Mouse (Mus musculus): Measurements from ENCODE around the gene Tnip1.

Tnip1 gene

DNA sequence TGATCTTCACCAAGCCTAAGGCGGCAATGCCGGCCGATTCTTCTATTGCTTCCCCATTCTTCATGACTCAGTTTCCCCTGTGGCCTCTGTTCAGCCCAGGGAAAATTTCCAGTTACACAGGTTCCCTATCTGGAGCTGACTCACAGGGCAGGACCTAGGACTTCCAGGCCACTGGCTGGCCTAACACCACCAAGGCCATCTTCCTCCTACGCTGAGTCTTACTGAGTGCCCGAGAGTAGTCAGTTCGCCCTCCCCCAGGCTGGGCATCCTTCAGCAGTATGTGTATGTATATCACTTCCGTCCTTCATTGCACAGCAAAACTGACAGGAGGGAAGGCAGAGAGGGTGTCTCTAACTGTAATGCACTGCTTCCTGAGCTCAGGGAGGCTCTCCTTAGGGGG, 28.5 kb downstream of the Tnip1 start:
- no peak for DNase-seq (ENCODE audit: low read depth, low spot score)

DNA sequence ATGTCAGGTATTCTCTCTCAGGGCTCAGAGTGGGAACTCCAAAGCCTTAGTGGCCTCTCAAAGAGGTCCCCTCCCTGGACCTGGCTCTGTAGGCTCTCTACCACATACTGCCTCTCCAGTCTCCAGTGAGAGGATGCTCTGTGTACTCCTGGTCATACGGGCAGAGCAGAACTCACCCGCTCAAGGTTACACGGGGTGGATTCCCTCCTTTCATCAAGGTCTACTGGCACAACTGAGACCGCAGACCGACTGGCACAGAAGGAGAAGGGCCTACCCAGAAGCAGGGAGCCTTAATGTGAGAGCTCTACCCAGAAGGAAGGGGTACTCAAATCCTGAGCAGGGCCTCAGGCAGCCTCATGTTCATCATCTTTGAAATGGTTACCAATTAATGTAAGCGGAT, 30.2 kb downstream of the Tnip1 start:
- DNase-seq (ENCODE audit: low read depth, low spot score) = no peak

DNA sequence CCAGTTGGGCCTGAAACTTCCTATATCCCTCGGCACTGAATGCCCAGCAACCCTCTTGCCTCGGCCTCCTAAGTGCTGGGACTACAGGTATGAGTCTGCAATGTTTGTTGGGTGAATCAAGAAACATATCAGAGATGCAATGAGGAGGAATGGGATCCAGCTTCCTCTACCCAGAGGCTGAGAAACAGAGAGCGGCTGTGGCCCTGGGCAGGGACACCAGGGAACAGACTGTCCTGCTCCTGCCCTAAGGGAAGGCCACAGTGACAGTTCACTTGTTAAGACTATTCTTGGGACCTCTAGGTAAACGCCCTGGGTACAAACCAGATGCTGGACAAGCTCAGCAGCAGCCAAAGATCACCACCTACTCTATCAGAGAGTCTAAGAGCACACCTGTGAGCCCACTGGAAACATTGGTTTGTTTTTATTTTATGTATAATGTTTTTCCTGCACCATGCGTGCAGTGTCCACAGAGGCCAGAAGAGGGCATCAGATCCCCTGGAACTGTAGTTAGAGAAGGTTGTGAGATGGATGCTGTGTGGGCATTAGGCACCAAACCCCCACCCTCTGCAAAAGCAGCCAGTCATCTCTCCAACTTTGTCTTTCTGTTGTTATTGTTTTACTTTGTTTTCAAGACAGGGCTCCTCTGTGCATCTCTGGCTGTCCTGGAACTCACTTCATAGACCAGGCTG, 31.2 kb downstream of the Tnip1 start:
- peak; percentile 52 for DNase-seq (ENCODE audit: low read depth, low spot score)

DNA sequence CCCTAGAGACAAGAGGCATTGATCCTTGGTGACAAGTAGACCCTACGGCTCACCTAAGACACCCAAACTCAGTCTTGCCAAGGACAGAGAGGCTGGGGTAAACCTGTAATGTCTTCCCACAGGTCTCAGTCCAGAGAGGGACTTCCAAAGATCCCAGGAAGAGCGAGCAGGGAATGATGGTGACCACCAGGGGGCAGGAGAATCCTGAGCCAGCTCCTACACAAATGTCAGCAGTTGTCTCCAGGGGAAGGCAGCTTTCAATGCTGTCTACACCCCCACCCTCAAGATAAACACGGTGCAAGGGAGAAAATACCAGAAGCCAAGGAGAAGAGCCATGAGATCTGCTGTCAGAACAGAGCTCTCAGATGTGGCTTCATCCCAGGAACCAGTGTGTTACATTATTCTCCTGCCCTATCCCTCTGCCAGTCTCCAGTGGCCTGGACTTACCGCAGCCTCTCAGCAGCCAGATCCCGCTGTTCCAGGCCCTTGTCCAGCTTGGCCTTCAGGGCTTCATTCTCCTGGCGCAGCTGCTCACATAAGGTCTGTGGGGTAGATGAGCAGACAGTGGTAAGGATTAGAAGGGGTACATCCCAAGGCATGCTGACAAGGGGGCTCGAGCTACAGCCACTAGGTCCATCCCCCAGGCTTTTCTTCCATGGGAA, 32.3 kb downstream of the Tnip1 start:
- peak; percentile 26 for DNase-seq (ENCODE audit: low read depth, low spot score)

DNA sequence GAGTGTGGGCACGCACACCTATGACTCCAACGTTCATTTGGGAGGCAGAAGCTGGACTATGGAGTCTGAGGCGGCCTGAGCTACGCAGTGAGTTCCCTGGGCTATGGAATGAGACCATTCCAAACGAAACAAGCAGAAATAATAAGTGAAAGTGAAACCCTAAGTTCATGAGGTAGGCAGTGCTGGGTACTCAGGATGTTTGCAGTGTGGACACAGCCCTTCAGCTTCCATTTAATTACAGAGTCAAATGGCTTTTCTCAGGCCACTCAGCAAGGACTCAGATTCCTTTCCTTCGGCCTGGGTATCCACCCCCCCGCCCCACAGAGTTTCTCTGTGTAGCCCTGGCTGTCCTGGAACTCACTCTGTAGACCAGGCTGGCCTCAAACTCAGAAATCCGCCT, 33.0 kb downstream of the Tnip1 start:
- DNase-seq (ENCODE audit: low read depth, low spot score) = no peak

DNA sequence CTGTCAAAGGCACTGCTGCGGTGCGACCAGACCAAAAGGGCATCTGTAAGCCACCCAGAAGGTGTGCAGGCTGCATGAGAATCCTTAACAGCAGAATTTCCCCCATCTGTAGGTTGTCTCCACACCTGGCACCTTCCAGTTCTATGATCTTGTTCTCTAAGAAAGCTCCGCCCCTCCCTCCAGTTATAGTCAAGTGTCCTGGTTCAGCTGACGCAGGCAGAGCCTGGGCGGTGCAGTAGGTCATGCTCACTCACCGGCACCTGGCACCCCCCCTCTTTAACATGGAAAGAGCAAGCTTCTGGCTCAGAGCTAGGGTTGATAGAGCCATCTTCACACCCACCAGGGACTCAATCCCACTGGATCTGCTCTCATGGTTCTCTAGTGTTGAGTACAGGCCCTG, 33.4 kb downstream of the Tnip1 start:
- no peak for DNase-seq (ENCODE audit: low read depth, low spot score)

DNA sequence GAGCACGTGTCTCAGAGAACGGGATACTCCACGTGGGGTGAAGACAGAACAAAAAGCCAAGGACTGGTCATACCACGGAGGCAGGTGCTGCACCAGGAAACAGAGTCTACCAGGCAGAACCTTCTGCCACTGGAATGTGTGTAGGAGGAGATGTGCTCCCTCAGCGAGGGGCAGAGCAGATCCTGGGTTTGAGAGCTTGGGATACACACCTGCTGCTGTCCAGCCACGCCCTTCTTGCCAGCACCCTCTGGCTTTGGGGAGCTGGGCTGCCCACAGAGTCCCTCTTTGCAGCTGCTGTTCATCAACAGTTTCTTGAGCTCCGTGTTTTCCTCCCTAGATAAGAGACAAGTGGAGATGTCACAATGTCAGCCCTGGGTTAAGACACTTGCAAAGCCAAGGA, 33.8 kb downstream of the Tnip1 start:
- no peak for DNase-seq (ENCODE audit: low read depth, low spot score)

DNA sequence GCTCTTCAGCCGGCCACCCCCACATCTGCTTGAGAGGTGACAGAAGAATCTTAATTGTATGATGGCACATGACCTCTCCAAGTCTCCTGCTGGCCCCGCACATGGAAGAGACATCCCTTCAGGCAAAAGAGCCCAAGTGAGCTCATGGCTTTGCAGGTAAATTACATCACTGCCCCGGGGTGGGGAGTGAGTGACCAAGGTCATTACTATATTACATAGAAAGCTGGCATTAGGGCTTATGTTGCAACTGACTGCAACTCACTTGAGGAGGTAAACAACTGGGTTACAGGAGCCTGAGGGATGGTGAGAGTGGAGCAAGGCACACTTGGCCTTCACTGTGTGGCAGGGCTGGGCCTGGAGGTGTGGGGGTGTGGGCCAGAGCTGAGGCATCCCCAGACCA, 34.5 kb downstream of the Tnip1 start:
- DNase-seq (ENCODE audit: low read depth, low spot score) = no peak

DNA sequence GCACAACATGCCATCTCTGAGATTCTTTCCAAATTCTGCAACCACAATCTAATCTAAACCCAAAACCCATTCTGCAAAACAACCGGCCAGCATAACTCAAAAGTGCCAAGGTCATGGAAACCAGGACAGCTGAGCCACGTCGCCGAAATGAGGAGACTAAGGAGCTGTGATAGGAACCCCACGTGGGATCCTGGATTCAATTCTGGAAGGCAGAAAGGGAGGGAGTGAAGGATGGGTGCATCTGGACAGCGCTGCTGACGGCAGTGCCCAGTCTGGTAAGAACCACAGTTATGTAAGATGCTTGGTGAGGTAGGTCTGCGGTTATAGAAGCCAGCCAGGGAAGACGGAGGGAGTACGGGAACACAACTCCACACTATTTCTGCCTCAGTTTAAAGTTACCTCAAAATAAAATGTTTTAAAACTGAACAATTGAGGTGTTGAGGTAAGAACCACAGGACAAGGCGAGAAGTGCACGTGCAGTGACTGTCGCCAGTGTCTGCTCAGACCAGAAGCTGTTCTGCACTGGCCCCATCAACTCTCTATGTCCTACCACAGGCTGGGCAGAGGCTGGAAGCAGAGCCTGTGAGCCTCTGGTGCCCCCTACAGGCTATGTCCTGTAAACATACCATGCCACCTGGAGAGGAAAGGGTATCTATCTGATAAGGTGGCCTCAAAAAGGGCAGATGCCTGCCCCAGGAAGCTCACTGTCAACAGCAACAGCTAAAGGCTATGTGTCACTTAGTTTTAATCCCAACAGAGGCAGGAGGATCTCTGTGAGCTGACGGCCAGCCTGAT, 35.2 kb downstream of the Tnip1 start:
- DNase-seq (ENCODE audit: low read depth, low spot score) = peak; percentile 63

DNA sequence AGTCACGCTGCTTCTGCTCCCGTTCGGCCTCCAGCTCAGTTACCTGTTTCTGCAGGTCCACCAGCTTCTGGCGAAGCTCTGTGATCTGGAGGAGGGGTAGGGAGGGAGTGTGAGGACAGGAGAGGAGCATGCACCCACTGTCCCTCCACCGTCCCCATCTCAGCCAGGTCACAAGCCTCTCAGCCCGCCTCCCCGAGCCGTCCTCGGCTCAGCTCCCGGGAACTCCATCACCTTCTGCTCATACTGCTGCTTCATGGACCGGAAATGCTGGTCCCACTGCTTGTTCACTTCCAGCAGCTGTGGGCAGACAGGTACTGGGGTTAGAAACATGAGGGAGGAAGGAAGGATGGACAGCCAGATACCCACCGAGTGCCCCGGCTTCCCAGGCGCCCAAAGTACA, 38.6 kb downstream of the Tnip1 start:
- DNase-seq (ENCODE audit: low read depth, low spot score) = no peak

DNA sequence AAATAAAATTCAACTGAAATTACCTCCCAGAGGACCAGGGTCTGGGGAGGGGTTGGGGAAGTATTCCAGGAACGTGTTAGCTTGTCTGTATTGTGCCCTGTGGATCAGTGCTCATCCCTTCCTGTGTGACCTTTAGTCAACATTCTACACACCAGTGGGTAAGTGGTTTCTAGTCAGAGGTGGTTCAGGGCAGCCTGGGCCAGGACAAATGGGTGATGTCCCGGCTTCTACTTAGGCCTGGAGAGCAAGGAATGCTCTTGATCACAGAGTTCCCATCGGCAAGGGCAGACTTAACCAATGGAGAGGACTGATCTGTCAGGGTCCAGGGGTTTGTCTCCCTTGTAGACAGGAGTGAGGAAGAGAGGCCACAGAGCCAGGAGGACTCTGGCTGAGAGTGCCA, 40.2 kb downstream of the Tnip1 start:
- no peak for DNase-seq (ENCODE audit: low read depth, low spot score)

DNA sequence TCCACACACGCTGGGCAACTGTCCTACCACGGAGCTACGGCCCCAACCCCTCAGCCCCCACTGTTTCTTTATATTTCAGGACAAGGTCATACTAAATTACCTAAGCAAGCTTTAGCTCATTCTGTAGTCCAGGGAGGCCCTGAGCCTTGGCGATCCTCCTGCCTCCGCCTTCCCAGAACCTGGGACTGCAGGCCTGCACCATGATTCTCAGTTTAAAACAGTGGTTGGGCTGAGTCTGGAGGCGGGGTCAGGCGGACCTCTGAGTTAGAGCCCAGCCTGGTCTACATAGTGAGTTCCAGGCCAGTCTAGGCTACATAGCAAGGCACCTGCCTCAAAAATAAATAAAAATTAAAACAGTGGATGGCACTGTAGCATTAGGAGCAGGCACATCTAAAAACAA, 40.9 kb downstream of the Tnip1 start:
- no peak for DNase-seq (ENCODE audit: low read depth, low spot score)

DNA sequence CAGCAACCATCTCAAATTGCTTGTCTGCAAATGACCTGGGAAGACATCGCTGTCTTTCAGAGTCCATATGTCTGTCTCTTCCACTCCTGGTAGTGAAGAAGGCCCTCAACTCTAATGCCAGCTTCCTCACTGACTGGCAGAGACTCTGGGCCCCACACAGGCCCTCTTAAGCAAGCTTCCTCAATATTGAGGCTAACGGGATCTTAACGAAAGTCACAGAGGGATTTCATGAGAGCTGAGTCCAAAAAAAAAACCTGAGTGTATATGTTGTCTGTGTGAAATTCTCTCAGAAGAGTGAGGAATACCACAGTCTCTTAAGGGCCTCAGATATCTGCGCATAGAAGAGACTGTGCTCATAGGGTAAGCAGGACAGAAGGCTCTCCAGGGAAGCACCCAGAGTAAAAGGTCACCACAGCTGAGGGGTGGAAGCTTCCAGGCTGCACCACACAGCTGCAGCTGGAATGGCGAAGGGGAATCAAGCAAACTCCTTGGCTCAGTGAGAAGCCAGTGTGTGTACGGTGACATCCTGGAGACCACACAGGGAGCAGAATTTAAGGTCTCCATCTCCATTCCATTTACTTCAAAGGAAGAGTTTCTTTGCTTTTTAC, 41.6 kb downstream of the Tnip1 start:
- no peak for DNase-seq (ENCODE audit: low read depth, low spot score)

DNA sequence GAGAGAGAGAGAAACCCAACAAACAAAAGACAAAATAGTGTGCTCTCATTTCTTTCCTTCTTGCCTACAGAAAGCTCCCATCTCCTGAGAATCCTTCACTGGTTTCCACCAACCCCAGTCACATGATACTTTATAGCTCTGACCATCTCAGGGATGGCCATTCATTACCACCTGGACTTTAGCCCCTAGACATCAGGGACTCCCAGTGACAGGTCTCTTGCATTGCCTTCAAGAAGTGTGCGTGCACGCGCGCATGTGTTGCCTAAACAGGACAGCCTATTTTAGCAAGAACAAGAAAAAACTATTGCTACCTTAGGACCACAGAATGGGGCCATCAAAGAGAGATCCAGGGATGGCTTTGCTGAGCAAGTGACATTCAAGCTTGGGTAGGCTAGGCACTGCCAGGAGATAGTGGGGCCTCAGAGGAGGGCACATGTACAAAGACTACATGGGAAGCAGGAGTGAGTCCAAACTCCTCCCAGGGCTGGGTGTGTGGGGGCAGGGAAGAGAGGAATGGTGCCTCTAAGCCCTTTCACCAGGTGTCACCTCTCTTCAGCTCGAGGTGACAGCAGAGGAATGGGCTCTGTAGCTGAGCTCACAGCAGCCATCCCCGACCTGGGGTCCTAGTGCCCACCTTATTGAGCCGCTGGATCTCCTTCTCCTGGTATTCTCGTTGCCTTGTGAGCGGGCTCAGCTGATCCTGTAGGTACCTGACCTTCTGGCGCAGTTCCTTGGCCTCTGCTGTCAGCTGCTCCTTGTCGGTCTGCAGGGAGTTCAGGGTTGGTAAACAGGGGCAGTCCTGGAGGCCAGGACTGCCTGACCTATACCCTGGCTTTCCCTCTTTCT, 42.4 kb downstream of the Tnip1 start:
- DNase-seq (ENCODE audit: low read depth, low spot score) = no peak

DNA sequence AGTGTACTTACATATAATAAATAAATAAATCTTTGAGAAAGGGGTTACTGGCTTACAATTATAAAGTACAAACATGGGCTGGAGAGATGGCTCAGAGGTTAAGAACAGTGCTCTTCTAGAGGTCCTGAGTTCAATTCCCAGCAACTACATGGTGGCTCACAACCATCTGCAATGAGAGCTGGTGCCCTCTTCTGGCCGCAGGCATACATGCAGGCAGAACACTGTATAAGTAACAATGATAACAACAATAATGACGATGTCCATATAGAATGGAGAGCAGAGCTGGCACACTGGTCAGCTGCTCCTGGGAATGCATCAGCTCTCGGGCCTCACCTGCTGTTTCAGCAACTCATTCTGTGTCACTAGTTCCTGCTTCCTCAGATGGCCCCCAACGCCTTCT, 44.4 kb downstream of the Tnip1 start:
- DNase-seq (ENCODE audit: low read depth, low spot score) = peak; percentile 32

DNA sequence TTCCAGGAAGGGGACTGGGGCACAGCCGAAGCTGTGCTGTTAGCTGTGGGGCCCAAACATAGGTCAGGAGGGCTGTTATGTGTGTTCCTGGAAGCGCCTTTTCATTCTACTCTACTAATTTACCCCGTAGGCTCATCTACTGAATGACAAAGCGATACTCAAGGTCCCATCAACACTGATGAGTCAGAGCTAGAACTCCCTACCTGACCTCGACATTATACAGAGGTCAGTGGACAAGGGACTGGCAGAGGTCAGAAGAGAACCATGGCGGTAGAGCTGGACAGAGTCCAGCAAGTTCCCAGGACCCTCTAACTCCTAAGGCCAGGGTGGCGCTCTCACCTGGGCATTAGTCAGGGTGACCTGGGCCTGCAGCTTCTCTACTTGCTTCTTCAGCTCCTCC, 45.3 kb downstream of the Tnip1 start:
- no peak for DNase-seq (ENCODE audit: low read depth, low spot score)

DNA sequence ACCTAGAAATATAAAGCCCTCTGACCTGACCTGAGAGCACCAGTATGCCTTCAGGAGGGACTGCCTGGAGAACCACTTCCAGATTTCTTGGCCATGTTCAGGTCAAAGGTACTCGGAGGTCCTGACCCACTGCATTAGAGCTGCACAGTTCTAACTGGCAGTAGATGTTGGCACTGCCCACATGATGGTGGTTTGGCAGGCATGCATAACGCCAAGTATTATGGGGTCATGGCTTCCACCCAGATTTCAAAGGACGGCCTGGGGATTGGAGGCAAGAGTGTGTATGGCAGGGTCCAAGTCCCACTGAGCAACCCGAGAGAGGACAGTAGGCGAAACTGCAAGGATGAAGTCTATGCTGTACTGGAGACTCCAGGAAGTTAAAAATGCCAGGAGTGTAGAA, 48.9 kb downstream of the Tnip1 start:
- DNase-seq (ENCODE audit: low read depth, low spot score) = no peak

DNA sequence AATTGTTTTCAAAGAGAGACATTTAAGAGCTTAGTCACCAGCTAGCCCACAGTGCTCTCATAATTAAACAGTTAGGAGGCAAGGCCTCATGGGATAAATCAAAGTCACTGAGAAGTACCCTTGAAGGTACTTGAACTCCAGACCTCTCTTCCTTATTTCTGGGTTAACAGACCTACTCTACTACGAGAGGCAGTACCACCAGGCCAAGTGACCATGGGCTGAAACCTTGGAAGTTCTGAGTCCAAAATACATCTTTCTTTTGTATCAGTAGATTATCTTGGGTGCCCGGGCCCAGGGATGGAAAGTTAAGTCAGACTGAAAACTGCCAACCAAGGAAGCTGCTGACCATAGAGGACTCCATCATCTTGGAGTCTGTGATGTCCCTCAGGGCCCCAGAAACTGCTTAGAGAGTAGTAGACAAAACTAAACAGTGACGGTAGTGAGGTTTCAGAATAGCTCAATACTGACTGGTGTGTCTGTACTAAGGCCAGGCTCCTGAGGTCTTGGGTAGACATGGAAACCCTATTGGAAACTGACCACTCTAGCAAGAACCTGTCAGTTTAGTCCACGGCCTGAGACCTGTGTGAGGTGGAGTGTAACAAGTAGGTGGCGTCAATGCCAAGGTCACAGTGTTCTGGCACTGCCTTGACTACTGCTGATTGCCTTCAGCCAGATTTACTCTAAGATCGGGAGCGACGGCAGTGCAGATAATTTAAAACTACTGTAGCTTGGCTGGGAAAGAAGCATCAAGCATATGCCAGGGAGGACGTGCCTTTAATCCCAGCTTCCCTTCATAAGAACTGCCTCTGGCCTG, 50.0 kb downstream of the Tnip1 start:
- no peak for DNase-seq (ENCODE audit: low read depth, low spot score)

DNA sequence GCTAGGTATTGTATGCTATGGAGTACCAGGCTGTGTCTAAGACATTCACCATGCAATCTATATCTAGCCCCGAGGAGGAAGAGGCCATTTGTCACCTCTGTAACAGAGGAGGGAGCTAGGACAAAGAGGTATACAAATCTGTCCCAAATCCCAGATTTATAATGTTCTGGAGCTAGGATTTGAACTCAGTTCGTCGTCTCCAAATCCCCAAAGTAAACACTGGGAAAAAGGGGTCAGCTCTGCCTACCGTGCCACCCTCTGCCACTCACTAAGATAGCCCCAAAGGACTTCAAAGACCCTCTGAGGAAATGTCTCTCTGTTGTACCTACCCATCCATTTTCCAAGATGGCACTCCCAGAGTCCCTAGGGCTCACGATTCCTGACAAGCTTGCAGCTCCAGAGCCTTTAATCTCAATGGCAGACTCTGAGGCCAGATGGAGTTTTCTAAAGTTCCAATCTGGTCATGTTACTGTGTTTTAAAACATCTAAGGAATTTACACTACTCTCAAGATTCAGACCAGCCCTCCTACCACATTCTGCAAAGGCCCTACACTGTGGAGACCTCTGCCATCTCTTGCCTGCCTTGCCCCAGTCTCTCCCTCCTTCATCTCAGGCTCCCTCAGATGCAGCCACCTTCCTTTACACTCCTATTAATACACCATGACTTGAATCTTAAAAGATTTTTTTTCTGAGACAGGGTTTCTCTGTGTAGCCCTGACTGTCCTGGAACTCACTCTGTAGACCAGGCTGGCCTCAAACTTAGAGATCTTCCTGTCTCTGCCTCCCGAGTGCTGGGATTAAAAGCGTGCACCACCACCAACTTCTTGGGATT, 50.8 kb downstream of the Tnip1 start:
- no peak for DNase-seq (ENCODE audit: low read depth, low spot score)

DNA sequence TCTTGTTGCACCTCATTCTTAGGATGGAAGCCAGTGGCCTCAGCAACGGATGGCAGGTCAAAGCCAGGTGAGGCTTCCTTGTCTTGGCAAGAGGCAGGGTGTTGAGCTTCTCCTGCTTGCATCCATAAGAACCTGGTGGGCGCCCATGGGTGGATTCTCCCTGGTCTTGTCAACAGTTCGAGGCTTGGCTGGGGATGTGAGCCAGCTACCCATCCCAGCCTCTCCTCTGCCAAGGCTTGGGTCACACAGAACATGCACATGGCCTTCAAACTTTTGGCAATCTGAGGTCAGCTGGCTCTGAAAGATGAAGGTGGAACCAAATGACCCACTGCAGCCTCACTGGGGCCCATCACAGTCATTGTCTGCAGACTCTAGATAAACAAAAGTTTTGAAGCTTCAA, 51.5 kb downstream of the Tnip1 start:
- DNase-seq (ENCODE audit: low read depth, low spot score) = no peak
